Mouse (Mus musculus) urinary bladder, postnatal 0 days (tissue): Measurements from ENCODE around the gene Kbtbd13. TPM values are rescaled to one million over a fixed set of nuclear protein-coding genes. Genes with fewer than 3 reads are reported as not detected.

Source experiments
- polyA plus RNA-seq: library from polyadenylated mRNA; unstranded; fragments of >200 nt; fragmentation: Nextera tagmentation; extraction: Ambion mirVana; gene quantifications from 2 replicates; pipeline ENCODE4 v1.2.1, GENCODE M21; 2015

Gene Kbtbd13
- polyA plus RNA-seq, result 1.7 and 2.0 TPM in 2 replicates

GRCm38 (mm10) chr9:65391613-65391964 is at the start of gene Kbtbd13:
TSS of gene Kbtbd13 (minus strand) at chr9:65391652.

GRCm38 (mm10) chr9:65435671-65436301 is 44.3 kb upstream of the Kbtbd13 start, which contains the start of gene Mtfmt:
TSS of gene Mtfmt (plus strand) at chr9:65435782.

GRCm38 (mm10) chr9:65422760-65423501 is 31.5 kb upstream of the Kbtbd13 start, which contains the start of gene Slc51b:
TSS of gene Slc51b (minus strand) at chr9:65422955.

GRCm38 (mm10) chr9:65398279-65398678 is 6.8 kb upstream of the Kbtbd13 start, which contains the start of gene Rasl12:
TSS of gene Rasl12 (plus strand) at chr9:65398506.

GRCm38 (mm10) chr9:65360641-65361448 is 30.6 kb downstream of the Kbtbd13 start, which contains the start of gene Ubap1l:
TSS of gene Ubap1l (plus strand) at chr9:65361041.

GRCm38 (mm10) chr9:65345854-65346475 is 45.5 kb downstream of the Kbtbd13 start, which contains the start of gene Pdcd7:
TSS of gene Pdcd7 (plus strand) at chr9:65346104.

Other genes with a start within 250 kb of the Kbtbd13 start
- gene Parp16, start 196.3 kb downstream of the Kbtbd13 start, polyA plus RNA-seq, result 2.3 and 2.4 TPM in 2 replicates
- 0.19 and 0.29 TPM in 2 replicates for gene Cilp, start 126.5 kb downstream of the Kbtbd13 start, polyA plus RNA-seq
- gene Clpx, start 97.4 kb downstream of the Kbtbd13 start, polyA plus RNA-seq, result 31.5 and 33.3 TPM in 2 replicates
- gene Pdcd7, start 45.5 kb downstream of the Kbtbd13 start, polyA plus RNA-seq, result 4.3 and 4.6 TPM in 2 replicates
- gene Ubap1l, start 30.6 kb downstream of the Kbtbd13 start, polyA plus RNA-seq, result not detected in 2 replicates
- gene Rasl12, start 6.9 kb upstream of the Kbtbd13 start, polyA plus RNA-seq, result 10.1 and 11.0 TPM in 2 replicates
- gene Slc51b, start 31.3 kb upstream of the Kbtbd13 start, polyA plus RNA-seq, result not detected in 2 replicates
- gene Mtfmt, start 44.1 kb upstream of the Kbtbd13 start, polyA plus RNA-seq, result 10.7 and 10.9 TPM in 2 replicates
- 54.0 and 60.5 TPM in 2 replicates for gene Spg21, start 69.3 kb upstream of the Kbtbd13 start, polyA plus RNA-seq
- gene Ankdd1a, start 128.5 kb upstream of the Kbtbd13 start, polyA plus RNA-seq, result 2.9 and 3.0 TPM in 2 replicates
- gene Plekho2, start 188.4 kb upstream of the Kbtbd13 start, polyA plus RNA-seq, result 36.9 and 37.9 TPM in 2 replicates
- 1.9 and 3.0 TPM in 2 replicates for gene Pif1, start 195.5 kb upstream of the Kbtbd13 start, polyA plus RNA-seq
- gene Rbpms2, start 238.0 kb upstream of the Kbtbd13 start, polyA plus RNA-seq, result 136 and 143 TPM in 2 replicates